Mouse (Mus musculus) heart, embryonic 14.5 days (tissue): ENCODE measurements around the gene Rbms3. TPM values are rescaled to one million over a fixed set of nuclear protein-coding genes. Genes with fewer than 3 reads are reported as not detected.
A peak's percentile ranks its signal among the peaks of the same experiment; 100 is the strongest.

Experiments
- ATAC-seq: fragments of 200-750 bp; cut with Nextera tagmentation; 2 replicates; pipeline ENCODE4 v1.8.0; 2017; ENCODE audit warnings: low read depth, moderate TSS enrichment; ENCODE audit not compliant: insufficient number of reproducible peaks, insufficient read depth, low FRiP score
- H3K27ac ChIP-seq, 2 experiments: fragments of 200-500 bp in 1 of 2; fragments of 300-500 bp in 1 of 2; sonication (generic) in 1 of 2; replicated peaks in 1 of 2; 2 replicates each; pipeline ENCODE4 v1.5.1; 2012 to 2014; ENCODE audit warnings: low read depth in 2 of 2, low read length in 2 of 2, control low read depth in 1 of 2, mild to moderate bottlenecking in 1 of 2, mixed read lengths in 1 of 2; ENCODE audit not compliant: control insufficient read depth in 1 of 2, insufficient read depth in 1 of 2
- H3K27me3 ChIP-seq: fragments of 300-500 bp; sonication (generic); 2 replicates; pipeline ENCODE4 v1.6.1; 2014; ENCODE audit warnings: mild to moderate bottlenecking, low read length, control low read depth; ENCODE audit not compliant: control insufficient read depth, insufficient read depth
- H3K36me3 ChIP-seq: fragments of 300-500 bp; sonication (generic); 2 replicates; pipeline ENCODE4 v1.6.1; 2014; ENCODE audit warnings: mild to moderate bottlenecking, control low read depth, low read length, mixed read lengths; ENCODE audit not compliant: control insufficient read depth, insufficient read depth
- H3K4me1 ChIP-seq, 2 experiments: fragments of 200-500 bp in 1 of 2; fragments of 300-500 bp in 1 of 2; sonication (generic) in 1 of 2; 2 replicates each; pipeline ENCODE4 v1.6.1; 2012 to 2014; ENCODE audit warnings: low read length in 2 of 2, control low read depth in 1 of 2, mixed read lengths in 1 of 2; ENCODE audit not compliant: control insufficient read depth in 2 of 2, insufficient read depth in 2 of 2
- H3K4me2 ChIP-seq: fragments of 300-500 bp; sonication (generic); 2 replicates; pipeline ENCODE4 v1.6.1; 2014; ENCODE audit warnings: mild to moderate bottlenecking, low read length
- H3K4me3 ChIP-seq, 2 experiments: fragments of 200-500 bp in 1 of 2; fragments of 300-500 bp in 1 of 2; sonication (generic) in 1 of 2; 2 replicates each; pipeline ENCODE4 v1.5.1; 2012 to 2014; ENCODE audit warnings: low read length in 2 of 2, mild to moderate bottlenecking in 2 of 2, control low read depth in 1 of 2, low read depth in 1 of 2, moderate library complexity in 1 of 2; ENCODE audit not compliant: control insufficient read depth in 1 of 2, insufficient read depth in 1 of 2
- H3K9ac ChIP-seq: fragments of 300-500 bp; sonication (generic); 2 replicates; pipeline ENCODE4 v1.6.1; 2014; ENCODE audit warnings: mild to moderate bottlenecking, low read length
- H3K9me3 ChIP-seq: fragments of 300-500 bp; sonication (generic); 2 replicates; pipeline ENCODE4 v1.6.1; 2016; ENCODE audit warnings: low read length, control low read depth; ENCODE audit not compliant: control insufficient read depth
- WGBS: fragments of 180-500 bp; shearing (Covaris S2); extraction: QIAGEN DNeasy Blood & Tissue Kit; methylation state at CpG from one replicate; pipeline ENCODE4 v1.1.7; 2014; 5-methylcytosine and 5-hydroxymethylcytosine counted together
- polyA plus RNA-seq: library from polyadenylated mRNA; unstranded; fragments of >200 nt; fragmentation: Nextera tagmentation; extraction: Ambion mirVana; gene quantifications from 2 replicates; pipeline ENCODE4 v1.2.1, GENCODE M21; 2014

Rbms3 gene
- polyA plus RNA-seq, 1 experiment from 2014 or later: 39.4 TPM

GRCm38 (mm10) chr9:116649955-116650354 lies 979.8 kb downstream of the Rbms3 start:
- H3K9ac ChIP-seq: no peak overlapping the region
- 89% methylated on average over 4 of the region's 4 CpGs for WGBS
- ATAC-seq: no peak
- H3K4me2 ChIP-seq: no peak overlapping the region
- H3K4me3 ChIP-seq: no peak overlapping the region
- no peaks in the 10 kb centered on the region for H3K4me1 ChIP-seq
- H3K36me3 ChIP-seq: no peaks in the 10 kb centered on the region
- no peak overlapping the region for H3K27ac ChIP-seq
- no peaks in the 10 kb centered on the region for H3K9me3 ChIP-seq
- no peaks in the 10 kb centered on the region for H3K27me3 ChIP-seq

GRCm38 (mm10) chr9:116649086-116649792 lies 980.5 kb downstream of the Rbms3 start:
- Histone ChIP-seq H3K27me3 (no peaks in the 10 kb centered on the region), H3K9me3 (no peaks in the 10 kb centered on the region), H3K27ac (no peak overlapping the region), H3K4me2 (no peak overlapping the region), H3K4me3 (no peak overlapping the region), H3K9ac (no peak overlapping the region), H3K4me1 (no peaks in the 10 kb centered on the region), H3K36me3 (no peaks in the 10 kb centered on the region)
- 58% methylated on average over 9 of the region's 9 CpGs for WGBS
- ATAC-seq: no peak

GRCm38 (mm10) chr9:116644616-116645015 lies 985.1 kb downstream of the Rbms3 start:
- Histone ChIP-seq H3K4me3 (no peak overlapping the region), H3K27ac (no peak overlapping the region), H3K4me2 (no peak overlapping the region), H3K4me1 (peaks cover 10 to 15% of the 10 kb centered on the region in 2 experiments), H3K36me3 (no peaks in the 10 kb centered on the region), H3K9me3 (0 out of 2 replicates have a peak, but pooled peaks cover 2% of the 10 kb centered on the region), H3K27me3 (no peaks in the 10 kb centered on the region), H3K9ac (no peak overlapping the region)
- 73% methylated on average over 8 of the region's 8 CpGs for WGBS
- no peak for ATAC-seq

GRCm38 (mm10) chr9:116640302-116640679 lies 989.4 kb downstream of the Rbms3 start:
- no peaks in the 10 kb centered on the region for H3K27me3 ChIP-seq
- no peak overlapping the region for H3K9ac ChIP-seq
- 54% methylated on average over 4 of the region's 4 CpGs for WGBS
- H3K4me1 ChIP-seq: peaks cover 16 to 33% of the 10 kb centered on the region in 2 experiments
- ATAC-seq: no peak
- no peaks in the 10 kb centered on the region for H3K36me3 ChIP-seq
- no peak overlapping the region for H3K4me3 ChIP-seq
- peak overlapping the region; percentile 91 to 98 for H3K27ac ChIP-seq
- H3K4me2 ChIP-seq: no peak overlapping the region
- 0 out of 2 replicates have a peak, but pooled peaks cover 2% of the 10 kb centered on the region for H3K9me3 ChIP-seq

GRCm38 (mm10) chr9:116639597-116640301 lies 990.0 kb downstream of the Rbms3 start:
- peak; percentile 75 for ATAC-seq
- Histone ChIP-seq H3K36me3 (no peaks in the 10 kb centered on the region), H3K27me3 (no peaks in the 10 kb centered on the region), H3K4me3 (no peak overlapping the region), H3K9ac (peak overlapping the region; percentile 12; the same call in 1 of the 2 replicates), H3K4me1 (peaks cover 16 to 33% of the 10 kb centered on the region in 2 experiments), H3K27ac (peak overlapping the region; percentile 91 to 98), H3K9me3 (0 out of 2 replicates have a peak, but pooled peaks cover 2% of the 10 kb centered on the region), H3K4me2 (0 out of 2 replicates have a peak overlapping the region, but pooled peaks have one; percentile 5)
- 28% methylated on average over 8 of the region's 8 CpGs for WGBS

- 68% methylated on average over 5 of the region's 5 CpGs for WGBS
- Histone ChIP-seq H3K9me3 (peaks cover 6% of the 10 kb centered on the region; the same call in 1 of the 2 replicates), H3K36me3 (no peaks in the 10 kb centered on the region), H3K4me2 (no peak overlapping the region), H3K9ac (no peak overlapping the region), H3K4me3 (no peak overlapping the region), H3K27me3 (no peaks in the 10 kb centered on the region), H3K4me1 (peaks cover 6 to 27% of the 10 kb centered on the region in 2 experiments), H3K27ac (no peak overlapping the region)
- no peak for ATAC-seq
Measured at GRCm38 (mm10) chr9:116633786-116634185, 995.9 kb downstream of the Rbms3 start.

- H3K4me1 ChIP-seq: peaks cover 5 to 22% of the 10 kb centered on the region in 2 experiments
- no peak overlapping the region for H3K27ac ChIP-seq
- H3K4me3 ChIP-seq: no peak overlapping the region
- no peaks in the 10 kb centered on the region for H3K36me3 ChIP-seq
- no peak for ATAC-seq
- 85% methylated on average over 1 of the region's 1 CpGs for WGBS
- H3K4me2 ChIP-seq: no peak overlapping the region
- H3K27me3 ChIP-seq: no peaks in the 10 kb centered on the region
- no peak overlapping the region for H3K9ac ChIP-seq
- peaks cover 6% of the 10 kb centered on the region; the same call in 1 of the 2 replicates for H3K9me3 ChIP-seq
Measured at GRCm38 (mm10) chr9:116633075-116633474, 996.6 kb downstream of the Rbms3 start.
